Mouse (Mus musculus): ENCODE data around the gene Lmna.

The Lmna gene

DNA sequence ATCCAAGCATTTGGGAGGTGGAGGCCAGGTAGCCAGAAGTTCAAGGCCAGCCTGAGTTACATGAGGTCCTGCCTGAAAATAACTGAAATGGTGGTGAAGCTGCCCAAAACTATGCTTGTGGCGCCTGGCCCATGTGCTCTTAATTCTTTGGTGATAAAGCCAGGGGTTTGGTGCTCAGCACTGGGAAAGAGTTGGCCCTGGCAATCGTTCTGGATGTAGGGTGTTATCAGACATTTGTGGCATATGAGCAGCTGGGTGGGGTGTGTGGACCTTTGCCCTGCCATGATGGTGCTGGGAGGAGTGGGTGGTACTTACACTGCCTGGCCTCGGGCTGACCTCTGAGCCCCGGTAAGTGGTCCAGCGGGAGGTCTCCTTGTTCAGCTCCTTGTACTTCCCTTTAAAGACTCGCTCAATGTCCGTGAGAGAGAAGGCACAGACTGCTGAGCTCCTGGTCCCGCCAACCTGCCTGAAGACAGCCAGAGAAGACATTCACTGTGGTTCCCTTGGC lies 62.0 kb downstream of the Lmna start:
- DNase-seq (ENCODE audit: low spot score in 2 of 2) = peak in 1 of 2 experiments; percentile 2

DNA sequence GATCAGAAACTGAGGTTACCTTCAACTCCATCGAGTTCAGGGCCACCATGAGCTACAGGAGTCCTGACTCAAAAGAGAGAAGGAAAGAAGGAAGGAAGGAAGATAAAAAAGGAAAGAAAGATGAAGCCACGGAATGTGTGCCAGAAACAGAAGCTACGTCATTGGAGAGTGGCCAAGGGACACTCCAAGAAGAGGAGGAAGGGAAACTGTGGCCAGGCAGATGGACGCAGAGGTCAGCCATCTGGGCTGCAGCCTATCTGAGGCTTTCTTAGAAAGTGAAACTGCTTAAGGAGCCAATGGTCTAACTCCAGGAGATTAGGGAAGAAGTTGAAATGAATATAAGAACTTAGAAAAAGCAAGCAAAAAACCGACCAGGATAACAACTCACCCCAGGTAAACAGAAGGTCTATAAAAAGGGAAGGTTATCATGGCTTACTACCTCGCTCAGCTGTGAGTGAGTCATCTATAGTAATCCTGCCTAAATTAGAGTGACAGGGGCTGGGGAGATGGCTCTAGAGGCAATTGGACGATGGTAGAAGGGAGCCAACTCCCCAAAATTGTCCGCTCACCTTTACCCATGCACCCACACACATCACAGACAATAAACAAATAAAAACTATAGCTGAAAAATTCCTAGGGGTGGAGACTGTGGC lies 63.2 kb downstream of the Lmna start:
- DNase-seq (ENCODE audit: low spot score in 2 of 2) = no peak

DNA sequence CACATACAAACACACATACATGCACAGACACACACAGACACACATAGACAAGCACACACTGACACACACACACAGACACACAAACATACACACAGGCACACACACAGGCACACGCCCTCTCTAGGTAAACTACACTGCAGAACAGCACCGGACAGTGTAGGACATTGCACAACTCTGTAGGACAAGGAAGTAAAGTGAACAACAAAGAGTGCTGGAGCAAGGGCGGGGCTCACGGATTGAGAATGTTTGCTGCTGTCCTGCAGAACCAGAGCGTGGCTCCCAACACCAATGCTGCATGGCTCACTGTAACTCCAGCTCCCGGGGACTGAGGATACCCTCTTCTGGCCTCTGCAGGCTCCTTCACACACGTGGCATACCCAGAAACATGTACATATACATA lies 66.9 kb downstream of the Lmna start:
- DNase-seq (ENCODE audit: low spot score in 2 of 2) = no peak

DNA sequence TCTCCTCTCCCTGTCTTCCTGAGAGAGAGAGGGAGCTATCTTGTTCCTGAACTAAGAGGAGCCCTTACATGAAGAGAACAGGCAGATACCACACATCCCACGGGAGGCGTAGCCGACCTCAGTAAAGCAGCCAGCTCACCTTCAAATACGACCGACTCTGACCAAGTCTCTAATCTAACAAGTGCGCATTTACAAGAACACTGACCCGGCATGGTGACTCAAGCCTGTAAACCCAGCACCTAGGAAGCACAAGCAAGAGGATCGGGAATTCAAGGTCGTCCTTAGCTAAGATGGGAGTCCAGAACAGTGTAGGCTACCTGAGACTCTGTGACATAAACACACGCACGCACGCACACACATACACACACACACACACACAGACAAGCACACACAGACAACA lies 67.3 kb downstream of the Lmna start:
- no peak for DNase-seq (ENCODE audit: low spot score in 2 of 2)

DNA sequence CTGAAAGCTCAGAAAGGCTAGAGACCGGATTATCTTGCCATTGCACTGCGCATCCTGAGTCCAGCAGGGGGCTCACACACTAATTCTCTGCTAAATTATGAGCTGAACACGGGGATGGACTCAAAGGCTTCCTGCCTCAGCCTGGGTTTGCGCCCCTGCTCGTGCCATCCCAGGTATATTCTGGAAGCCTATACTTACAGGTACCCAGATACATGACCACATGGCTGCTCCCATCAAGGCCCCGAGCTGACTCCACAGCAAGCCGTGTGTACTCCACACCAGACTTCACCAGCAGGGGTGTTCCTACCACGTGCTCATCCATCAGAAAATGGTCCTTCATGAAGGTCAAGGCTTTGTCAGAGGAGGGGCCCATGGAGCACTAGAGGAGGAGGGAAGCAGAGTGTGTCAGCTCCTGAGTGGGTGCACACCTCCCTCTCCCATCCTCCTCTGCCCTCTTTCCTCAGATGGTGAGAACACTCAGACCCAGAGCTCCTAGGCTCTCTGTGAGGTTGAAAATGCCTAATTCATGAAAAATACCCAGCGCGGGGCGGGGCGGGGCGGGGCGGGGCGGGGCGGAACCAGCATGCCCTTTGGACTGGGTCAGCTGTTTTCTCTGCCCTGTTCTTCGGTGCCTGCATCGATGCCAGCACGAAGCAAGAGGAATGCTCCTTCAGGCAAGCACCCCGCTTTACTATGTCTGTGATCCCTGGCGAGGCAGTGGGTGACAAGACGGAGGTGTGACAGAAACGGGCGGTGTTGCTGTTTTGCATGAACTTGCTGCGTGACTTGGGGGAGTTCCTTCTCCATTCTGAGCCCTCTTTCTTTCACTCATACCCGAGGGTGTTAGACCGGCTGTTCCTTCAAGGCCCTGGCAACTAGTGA lies 69.0 kb downstream of the Lmna start:
- DNase-seq (ENCODE audit: low spot score in 2 of 2) = peak in 1 of 2 experiments; percentile 54

DNA sequence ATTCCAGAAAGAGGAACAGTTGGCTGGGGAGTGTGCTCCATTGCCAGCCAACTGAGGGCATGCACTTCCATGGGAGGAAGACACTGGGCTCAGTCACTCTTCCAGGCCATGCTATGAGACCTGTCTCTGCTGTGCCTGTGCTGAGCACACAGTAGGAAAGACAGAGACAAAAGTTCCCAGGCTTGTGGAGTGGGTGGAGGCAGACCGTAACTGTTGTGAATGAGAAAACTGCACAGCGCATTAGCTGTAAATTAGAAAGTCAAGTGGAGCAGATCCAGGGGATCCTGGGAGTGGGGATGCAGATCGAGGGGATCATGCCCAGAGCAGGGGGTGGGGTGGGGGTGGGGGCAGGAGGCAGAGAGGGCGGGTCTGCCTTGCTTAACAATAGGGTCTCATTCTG lies 70.2 kb downstream of the Lmna start:
- no peak for DNase-seq (ENCODE audit: low spot score in 2 of 2)

DNA sequence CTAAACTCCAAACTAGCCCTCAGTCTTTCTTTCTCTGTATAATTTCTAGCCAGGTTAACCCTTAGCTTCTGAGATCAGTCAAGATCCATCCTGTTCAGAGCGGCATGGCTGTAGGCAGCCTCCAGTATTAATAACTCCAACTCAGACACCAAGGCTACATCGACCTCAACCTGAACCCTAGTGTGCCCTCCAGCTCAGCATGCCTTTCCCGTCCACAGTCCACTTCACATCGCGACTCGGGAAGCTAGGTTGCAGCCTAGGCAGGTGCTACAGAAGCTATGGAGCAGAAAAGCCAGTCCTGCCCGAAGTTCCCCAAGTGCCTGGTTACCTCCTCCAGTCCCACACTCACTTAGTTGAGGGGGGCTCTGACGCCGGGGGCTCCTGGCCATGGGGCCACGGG lies 72.3 kb downstream of the Lmna start:
- no peak for DNase-seq (ENCODE audit: low spot score in 2 of 2)

DNA sequence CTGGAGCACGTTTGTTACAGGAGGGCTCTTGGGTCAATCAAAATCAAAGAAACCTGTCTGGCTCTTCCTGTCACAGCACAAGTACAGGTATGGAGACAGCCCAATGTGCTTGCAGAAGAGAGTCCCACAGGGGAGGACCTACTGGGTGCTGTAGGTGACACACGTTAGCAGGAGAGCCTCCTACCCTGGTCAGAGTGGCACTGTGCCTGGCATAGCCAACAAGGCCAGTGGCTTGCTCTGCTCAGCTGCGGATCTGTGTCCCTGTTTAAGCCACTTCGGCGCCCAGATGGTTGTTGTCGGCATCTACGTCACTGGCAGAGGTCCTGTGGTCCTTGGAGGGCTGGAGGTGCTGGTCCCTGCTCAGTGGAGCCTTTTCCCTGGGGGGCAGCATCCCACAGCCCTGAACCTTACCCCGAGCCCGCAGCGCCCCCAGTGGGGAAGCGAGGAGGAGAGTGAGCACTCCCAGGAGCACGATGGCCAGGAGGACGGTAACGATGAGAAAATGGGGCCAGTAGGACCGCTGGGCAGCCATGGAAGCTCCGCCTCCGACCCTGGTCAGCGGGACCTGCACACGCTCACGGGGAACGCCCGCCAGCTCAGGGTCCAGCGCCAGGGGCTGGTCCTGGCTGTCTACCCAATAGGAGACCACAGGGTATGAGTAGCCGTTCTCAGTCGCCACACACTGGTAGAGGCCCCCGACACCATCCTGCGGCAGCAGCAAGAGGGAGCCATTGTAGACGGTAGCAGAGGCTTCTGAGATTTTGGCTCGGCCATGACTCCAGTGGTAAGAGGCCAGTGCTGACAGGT lies 73.2 kb downstream of the Lmna start:
- peak in 1 of 2 experiments; percentile 55 for DNase-seq (ENCODE audit: low spot score in 2 of 2)

DNA sequence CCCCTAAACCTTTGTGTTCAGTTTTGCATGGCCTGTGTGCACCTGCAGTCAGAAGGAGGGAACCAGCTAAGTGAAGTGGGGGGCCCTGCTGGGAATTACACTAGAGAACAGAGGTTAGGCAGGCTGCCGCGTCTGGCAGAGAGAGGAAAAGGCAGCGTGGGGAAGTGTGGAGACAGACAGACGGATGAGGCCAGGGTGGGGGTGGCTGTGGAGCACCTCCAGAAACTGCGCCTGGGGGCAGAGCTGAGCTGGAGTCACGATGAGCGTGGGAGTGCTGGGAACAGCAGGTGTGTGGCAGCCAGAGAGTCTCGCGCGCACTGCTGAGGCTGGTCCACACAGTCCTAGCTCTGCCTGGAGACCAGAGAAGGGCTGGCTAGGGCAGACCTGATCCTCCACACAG lies 74.2 kb downstream of the Lmna start:
- peak; percentile 73 to 88 for DNase-seq (ENCODE audit: low spot score in 2 of 2)

All from left cerebral cortex, adult 9 months (tissue).